Mouse (Mus musculus): ENCODE measurements around the gene Cant1. TPM values are rescaled to one million over a fixed set of nuclear protein-coding genes. Genes with fewer than 3 reads are reported as not detected.
A peak's percentile ranks its signal among the peaks of the same experiment; 100 is the strongest.

The Cant1 gene
- polyA plus RNA-seq, 1 experiment from 2014 or later: 9.9 TPM

DNA sequence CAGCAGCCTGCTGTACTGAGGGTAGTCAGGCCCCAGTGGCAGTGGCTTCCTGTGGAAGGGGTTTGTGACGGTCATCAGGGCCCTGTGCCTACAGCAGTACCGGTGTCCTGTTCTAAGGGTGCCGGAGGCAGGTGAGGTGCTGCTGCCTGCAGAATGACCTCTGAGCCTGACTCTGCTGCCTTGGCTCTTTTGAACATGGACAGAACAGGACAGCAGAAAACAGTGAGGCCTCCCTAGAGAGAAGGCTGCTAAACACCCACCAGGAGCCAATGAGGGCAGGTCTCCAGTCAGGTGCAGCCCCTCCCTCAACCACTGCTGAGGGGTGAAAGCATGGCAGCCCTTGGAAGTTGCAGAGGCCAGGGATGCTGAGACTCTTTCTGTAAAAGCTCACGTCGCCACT, 12.4 kb downstream of the Cant1 start:
- no peak overlapping the region for H3K9ac ChIP-seq
- no peaks in the 10 kb centered on the region for H3K9me3 ChIP-seq (replicated peaks)
- peaks cover 9% of the 10 kb centered on the region for H3K4me1 ChIP-seq (replicated peaks)
- no peaks in the 10 kb centered on the region for H3K27me3 ChIP-seq
- ATAC-seq (ENCODE audit: insufficient read depth): no peak
- H3K36me3 ChIP-seq (replicated peaks): peaks cover 38% of the 10 kb centered on the region
- no peak overlapping the region for H3K27ac ChIP-seq (replicated peaks)
- H3K4me3 ChIP-seq (replicated peaks): no peak overlapping the region
- H3K4me2 ChIP-seq: no peak overlapping the region
- 84% methylated on average over 5 of the region's 5 CpGs for whole genome bisulfite sequencing (ENCODE audit: insufficient replicate concordance)

DNA sequence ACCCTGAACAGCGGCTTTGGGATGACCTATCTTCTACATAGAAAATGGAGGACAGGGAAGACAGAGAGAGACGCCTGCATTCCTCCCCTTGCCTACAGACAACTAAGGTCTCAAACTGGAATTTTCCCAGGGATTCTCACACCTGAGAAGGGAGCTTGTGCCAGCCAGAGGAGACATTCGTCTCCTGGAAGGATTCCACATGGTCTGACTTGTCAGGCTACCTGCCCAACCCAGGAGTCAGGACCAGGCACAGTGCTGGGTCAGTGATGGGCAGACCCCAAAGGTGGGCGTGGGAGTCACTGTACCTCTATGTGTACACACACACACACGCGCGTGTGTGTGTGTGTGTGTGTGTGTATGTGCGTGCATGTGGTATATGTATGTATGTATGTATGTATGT, 13.6 kb downstream of the Cant1 start:
- ATAC-seq (ENCODE audit: insufficient read depth): no peak
- no peaks in the 10 kb centered on the region for H3K27me3 ChIP-seq
- H3K4me2 ChIP-seq: no peak overlapping the region
- H3K36me3 ChIP-seq (replicated peaks): peaks cover 26% of the 10 kb centered on the region; the same call in 1 of the 2 replicates
- no peak overlapping the region for H3K9ac ChIP-seq
- 75% methylated on average over 8 of the region's 8 CpGs for WGBS (ENCODE audit: insufficient replicate concordance)
- peaks cover 21% of the 10 kb centered on the region for H3K4me1 ChIP-seq (replicated peaks)
- H3K4me3 ChIP-seq (replicated peaks): no peak overlapping the region
- H3K27ac ChIP-seq (replicated peaks): no peak overlapping the region
- H3K9me3 ChIP-seq (replicated peaks): no peaks in the 10 kb centered on the region

DNA sequence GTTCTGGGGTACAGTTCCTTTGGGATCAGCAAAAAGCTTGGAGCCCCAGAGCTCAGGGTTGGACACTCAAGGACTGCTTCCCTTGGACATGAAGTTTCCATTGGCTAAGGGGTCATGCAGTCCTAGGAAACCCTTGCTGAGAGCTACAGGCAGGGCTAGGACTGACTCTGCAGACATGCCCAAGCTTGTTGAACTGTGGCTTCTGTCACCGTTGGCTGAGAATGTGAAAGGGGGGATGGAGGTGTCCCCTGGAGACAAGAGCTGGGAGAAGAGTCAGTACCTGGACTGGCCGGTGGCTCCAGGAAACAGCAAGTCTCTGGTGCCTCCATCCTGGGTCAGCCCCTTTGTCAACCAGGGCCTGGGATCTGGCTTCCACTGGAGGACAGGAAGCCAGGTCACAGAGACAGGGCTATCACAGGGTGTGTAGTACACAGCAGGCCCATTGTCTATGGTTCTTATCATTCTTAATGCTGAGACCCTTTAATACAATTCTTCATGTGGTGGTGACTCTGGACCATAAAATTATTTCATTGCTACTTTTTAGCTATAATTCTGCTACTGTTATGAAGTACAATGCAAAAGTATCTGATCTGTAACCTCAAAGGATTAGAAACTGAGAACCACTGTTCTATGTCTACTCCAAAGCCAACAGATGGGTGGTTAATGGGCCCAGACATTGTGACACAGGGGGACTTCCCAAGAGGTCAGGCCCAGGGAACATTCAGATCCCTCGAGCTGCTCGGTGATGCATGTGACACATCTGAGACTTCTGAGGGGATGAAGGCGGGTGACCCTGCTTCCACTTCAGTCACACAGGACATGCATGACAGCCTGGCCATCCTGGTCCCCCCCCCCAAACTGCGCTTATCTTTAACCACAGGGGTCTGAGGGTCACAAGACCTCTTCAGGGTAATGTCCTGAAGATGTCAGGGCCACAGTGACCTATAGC, 14.7 kb downstream of the Cant1 start:
- Histone ChIP-seq H3K9me3 (replicated peaks) (no peaks in the 10 kb centered on the region), H3K4me2 (no peak overlapping the region), H3K27ac (replicated peaks) (no peak overlapping the region), H3K27me3 (no peaks in the 10 kb centered on the region), H3K36me3 (replicated peaks) (peaks cover 18% of the 10 kb centered on the region; the same call in 1 of the 2 replicates), H3K9ac (no peak overlapping the region), H3K4me1 (replicated peaks) (peaks cover 32% of the 10 kb centered on the region), H3K4me3 (replicated peaks) (no peak overlapping the region)
- no peak for ATAC-seq (ENCODE audit: insufficient read depth)
- WGBS (ENCODE audit: insufficient replicate concordance): 72% methylated on average over 6 of the region's 6 CpGs

DNA sequence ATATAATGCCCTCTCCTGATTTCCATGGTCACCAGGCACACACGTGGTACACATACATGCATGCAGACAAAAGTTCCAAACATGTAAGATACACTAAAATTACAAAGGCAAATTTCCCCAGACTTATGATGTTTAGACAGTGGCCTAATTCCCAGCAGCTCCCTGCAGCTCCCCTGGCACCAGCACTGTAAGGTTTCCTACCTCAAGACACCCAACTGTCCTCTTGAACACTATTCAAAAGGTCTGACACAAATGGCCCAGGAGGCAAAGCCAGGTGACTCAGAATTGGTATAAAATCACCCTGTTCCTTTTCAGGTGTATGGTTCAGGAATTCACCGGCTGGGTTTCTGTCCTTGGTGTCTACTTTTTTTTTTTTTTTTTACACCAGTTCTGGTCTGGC, 15.7 kb downstream of the Cant1 start:
- Histone ChIP-seq H3K27me3 (no peaks in the 10 kb centered on the region), H3K36me3 (replicated peaks) (peaks cover 18% of the 10 kb centered on the region; the same call in 1 of the 2 replicates), H3K4me1 (replicated peaks) (peaks cover 35% of the 10 kb centered on the region), H3K4me2 (no peak overlapping the region), H3K4me3 (replicated peaks) (no peak overlapping the region), H3K9me3 (replicated peaks) (no peaks in the 10 kb centered on the region), H3K9ac (no peak overlapping the region), H3K27ac (replicated peaks) (no peak overlapping the region)
- 70% methylated on average over 2 of the region's 2 CpGs for WGBS (ENCODE audit: insufficient replicate concordance)
- no peak for ATAC-seq (ENCODE audit: insufficient read depth)

DNA sequence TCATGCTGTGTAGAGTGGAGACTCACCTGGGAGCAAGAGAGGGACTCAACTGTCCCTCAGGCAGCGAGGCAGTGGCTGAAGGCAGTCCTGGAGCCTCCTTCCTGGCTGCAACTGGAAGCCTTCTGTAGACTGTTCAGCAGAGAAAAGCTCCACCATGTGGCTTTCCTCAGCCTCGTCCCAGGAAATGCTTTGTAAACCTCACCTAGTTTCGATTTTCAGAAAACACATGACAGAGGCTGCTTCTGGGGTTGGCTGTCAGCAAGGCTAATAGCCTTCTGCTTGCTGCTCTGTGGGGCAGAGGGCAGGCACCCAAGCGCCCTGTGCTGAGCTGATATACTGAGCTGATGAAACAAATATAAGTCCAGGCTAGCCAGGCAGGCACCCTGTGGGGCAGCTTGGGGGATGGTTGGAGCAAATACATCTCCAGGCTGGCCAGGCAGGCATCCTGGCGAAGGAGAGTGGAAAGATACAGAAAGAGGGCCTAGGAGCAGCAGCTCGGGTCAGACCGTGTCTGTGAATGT, 17.1 kb downstream of the Cant1 start, which contains the start of gene Lgals3bp:
Gene Lgals3bp (minus strand): TSS at position 333 of the 521 bp plus-strand sequence.
- peak within 1 kb of the TSS; percentile 55 for H3K4me2 ChIP-seq
- peaks cover 8% of the 10 kb centered on the region; the same call in 1 of the 2 replicates for H3K36me3 ChIP-seq (replicated peaks)
- peak; percentile 78 for ATAC-seq (ENCODE audit: insufficient read depth)
- 0 out of 2 replicates have a peak within 1 kb of the TSS, but pooled peaks have one; percentile 4 for H3K9ac ChIP-seq
- H3K27ac ChIP-seq (replicated peaks): peak within 1 kb of the TSS; percentile 76
- H3K4me3 ChIP-seq (replicated peaks): peak within 1 kb of the TSS; percentile 34
- H3K4me1 ChIP-seq (replicated peaks): peaks cover 35% of the 10 kb centered on the region
- H3K27me3 ChIP-seq: no peaks in the 10 kb centered on the region
- H3K9me3 ChIP-seq (replicated peaks): no peaks in the 10 kb centered on the region
- 34% methylated on average over 7 of the region's 7 CpGs for WGBS (ENCODE audit: insufficient replicate concordance)

DNA sequence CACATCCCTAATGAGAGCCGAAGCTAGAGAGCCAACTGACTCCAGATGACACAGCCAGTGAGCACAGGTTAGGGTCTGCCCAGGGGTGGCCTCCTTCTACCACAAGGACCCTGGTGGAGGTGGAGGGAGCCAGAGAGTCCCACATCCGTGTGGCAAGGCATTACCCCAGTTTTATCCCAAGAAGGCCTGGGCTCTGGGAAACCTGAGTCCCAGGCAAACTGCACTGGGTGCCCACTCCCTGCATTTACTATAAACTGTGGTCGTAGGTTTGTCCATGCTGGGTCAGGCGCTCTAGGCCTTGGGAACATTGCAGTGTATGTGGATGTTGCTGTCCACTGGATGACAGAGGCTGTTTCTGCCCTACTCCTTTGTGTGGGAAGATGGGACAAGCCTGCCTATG, 17.7 kb downstream of the Cant1 start:
- Histone ChIP-seq H3K27ac (replicated peaks) (peak overlapping the region; percentile 68), H3K9ac (0 out of 2 replicates have a peak overlapping the region, but pooled peaks have one; percentile 4), H3K4me2 (peak overlapping the region; percentile 55), H3K36me3 (replicated peaks) (peaks cover 8% of the 10 kb centered on the region), H3K4me3 (replicated peaks) (peak overlapping the region; percentile 34), H3K9me3 (replicated peaks) (no peaks in the 10 kb centered on the region), H3K4me1 (replicated peaks) (peaks cover 35% of the 10 kb centered on the region), H3K27me3 (no peaks in the 10 kb centered on the region)
- ATAC-seq (ENCODE audit: insufficient read depth): peak; percentile 7; the same call in 1 of the 2 replicates
- WGBS (ENCODE audit: insufficient replicate concordance): 60% methylated on average over 4 of the region's 4 CpGs

DNA sequence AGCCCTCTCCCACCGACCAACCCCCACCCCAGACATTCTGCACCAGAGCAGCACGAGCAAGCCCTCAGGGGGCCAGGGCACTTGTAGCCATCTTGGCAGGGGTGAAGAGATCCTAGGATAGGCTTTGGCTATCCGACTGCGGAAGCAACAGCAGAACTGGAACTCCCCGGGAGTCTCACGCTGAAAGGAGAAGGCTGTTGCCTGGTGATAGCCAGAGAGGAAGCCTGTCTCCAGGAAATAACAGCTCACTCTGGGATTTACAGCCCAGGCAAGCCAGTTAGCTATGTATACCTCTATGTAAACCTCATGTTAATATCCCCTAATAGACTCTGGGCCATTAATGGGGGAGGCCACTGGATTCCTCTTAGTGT, 18.3 kb downstream of the Cant1 start:
- 10% methylated on average over 6 of the region's 6 CpGs for WGBS (ENCODE audit: insufficient replicate concordance)
- ATAC-seq (ENCODE audit: insufficient read depth): no peak
- H3K4me1 ChIP-seq (replicated peaks): peaks cover 35% of the 10 kb centered on the region
- H3K4me2 ChIP-seq: peak overlapping the region; percentile 55
- no peaks in the 10 kb centered on the region for H3K27me3 ChIP-seq
- peak overlapping the region; percentile 34 for H3K4me3 ChIP-seq (replicated peaks)
- H3K27ac ChIP-seq (replicated peaks): peak overlapping the region; percentile 51
- H3K9ac ChIP-seq: no peak overlapping the region
- no peaks in the 10 kb centered on the region for H3K9me3 ChIP-seq (replicated peaks)
- H3K36me3 ChIP-seq (replicated peaks): peaks cover 14% of the 10 kb centered on the region

DNA sequence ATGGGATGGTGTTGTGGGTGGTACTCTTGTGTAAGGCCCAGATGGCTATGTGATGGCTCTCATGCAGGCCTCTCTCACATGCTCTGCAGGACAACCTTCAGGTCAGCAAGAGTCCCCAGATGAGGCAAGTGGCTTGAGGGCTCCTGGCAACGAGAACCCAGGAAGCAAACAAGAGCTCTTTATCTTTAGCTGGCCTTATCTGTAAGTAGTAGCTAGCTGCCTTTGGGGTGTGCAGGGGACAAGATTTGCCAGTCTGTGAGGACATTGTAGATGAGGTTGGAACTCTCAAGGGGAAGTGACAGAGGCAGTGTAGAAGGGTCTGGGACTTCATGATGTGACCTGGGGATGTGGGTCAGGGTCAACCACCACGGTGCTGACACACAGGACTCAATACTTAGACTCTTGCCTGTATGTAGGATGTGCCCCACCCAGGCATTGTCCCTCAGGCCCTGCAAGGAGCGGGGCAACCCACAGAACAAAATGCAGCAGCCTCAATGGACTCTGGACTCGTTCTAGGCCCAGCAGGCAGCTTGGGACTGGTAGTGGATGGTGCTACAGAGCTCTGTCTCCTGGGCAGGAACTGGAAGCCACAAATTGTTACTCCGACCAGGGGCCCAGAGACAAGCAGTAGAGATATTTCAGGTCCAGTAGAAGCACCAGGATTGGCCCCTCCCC, 18.9 kb downstream of the Cant1 start:
- peaks cover 35% of the 10 kb centered on the region for H3K4me1 ChIP-seq (replicated peaks)
- no peaks in the 10 kb centered on the region for H3K9me3 ChIP-seq (replicated peaks)
- H3K36me3 ChIP-seq (replicated peaks): peaks cover 15% of the 10 kb centered on the region
- H3K4me2 ChIP-seq: peak overlapping the region; percentile 55
- 10% methylated on average over 5 of the region's 5 CpGs for WGBS (ENCODE audit: insufficient replicate concordance)
- H3K9ac ChIP-seq: no peak overlapping the region
- H3K27me3 ChIP-seq: no peaks in the 10 kb centered on the region
- H3K27ac ChIP-seq (replicated peaks): peak overlapping the region; percentile 51
- H3K4me3 ChIP-seq (replicated peaks): 0 out of 2 replicates have a peak overlapping the region, but pooled peaks have one; percentile 34
- peak; percentile 17; the same call in 1 of the 2 replicates for ATAC-seq (ENCODE audit: insufficient read depth)

DNA sequence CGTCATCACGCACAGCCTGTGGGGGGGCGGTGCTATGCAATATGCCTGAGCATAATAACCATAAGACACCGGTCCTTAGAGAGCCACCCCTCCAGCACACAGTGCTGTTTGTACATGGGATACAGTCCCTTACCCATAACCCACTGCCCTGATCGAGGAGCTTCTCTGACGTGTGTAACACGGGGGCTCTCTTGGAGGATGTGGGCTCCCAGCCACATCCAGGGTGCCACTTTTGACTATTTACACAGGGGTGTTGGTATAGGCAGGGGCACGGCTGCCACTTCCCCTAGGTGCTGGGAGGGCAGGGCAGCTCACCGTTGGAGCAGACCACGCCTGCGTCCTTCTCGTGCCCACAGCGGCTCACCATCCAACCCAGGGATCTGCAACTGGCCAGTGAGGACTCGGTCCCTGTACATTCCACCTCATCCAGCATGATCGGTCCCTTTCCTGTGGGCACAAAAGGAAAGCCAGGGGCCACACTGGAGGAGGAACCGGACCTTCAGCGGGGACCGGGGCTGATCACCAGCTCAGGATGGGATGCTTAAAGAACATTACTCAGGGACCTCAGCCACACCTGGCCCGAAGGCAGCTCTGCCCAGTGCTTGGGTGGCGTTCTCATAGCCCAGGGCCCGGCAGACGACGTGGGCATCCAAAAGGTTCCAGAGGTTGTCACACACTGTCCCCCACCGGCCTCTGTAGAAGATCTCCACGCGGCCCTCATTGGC, 20.9 kb downstream of the Cant1 start:
- peaks cover 35% of the 10 kb centered on the region for H3K4me1 ChIP-seq (replicated peaks)

DNA sequence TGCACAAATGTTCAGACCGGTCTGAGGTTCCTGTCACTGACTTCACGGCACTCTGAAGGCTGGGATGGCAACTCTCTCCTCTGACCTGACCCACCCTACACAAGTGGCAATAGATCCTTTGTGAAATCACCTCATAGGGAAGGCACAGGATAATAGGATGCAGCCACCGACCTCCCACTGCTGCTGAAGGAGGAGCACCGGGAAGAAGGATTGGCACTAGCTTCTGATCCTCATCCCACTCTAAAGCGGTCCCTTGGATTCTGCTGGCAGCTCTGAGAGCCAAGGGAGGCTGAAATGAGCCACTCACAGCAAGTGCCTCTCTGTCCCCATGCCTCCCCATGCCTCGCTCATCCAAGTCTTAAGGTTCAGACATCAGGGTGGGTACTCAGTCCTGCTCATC, 24.3 kb downstream of the Cant1 start:
- H3K27me3 ChIP-seq: no peaks in the 10 kb centered on the region
- H3K4me2 ChIP-seq: no peak overlapping the region
- H3K4me1 ChIP-seq (replicated peaks): peaks cover 6% of the 10 kb centered on the region
- ATAC-seq (ENCODE audit: insufficient read depth): no peak
- no peak overlapping the region for H3K27ac ChIP-seq (replicated peaks)
- H3K36me3 ChIP-seq (replicated peaks): peaks cover 15% of the 10 kb centered on the region
- WGBS (ENCODE audit: insufficient replicate concordance): 57% methylated on average over 6 of the region's 6 CpGs
- H3K4me3 ChIP-seq (replicated peaks): no peak overlapping the region
- no peak overlapping the region for H3K9ac ChIP-seq
- H3K9me3 ChIP-seq (replicated peaks): no peaks in the 10 kb centered on the region

More for the DNA sequence above, 20.9 kb downstream of the Cant1 start:
- Histone ChIP-seq H3K27ac (replicated peaks) (no peak overlapping the region), H3K4me3 (replicated peaks) (no peak overlapping the region), H3K36me3 (replicated peaks) (peaks cover 15% of the 10 kb centered on the region), H3K4me2 (no peak overlapping the region), H3K9me3 (replicated peaks) (no peaks in the 10 kb centered on the region), H3K9ac (no peak overlapping the region), H3K27me3 (no peaks in the 10 kb centered on the region)
- ATAC-seq (ENCODE audit: insufficient read depth): no peak
- 77% methylated on average over 26 of the region's 26 CpGs for WGBS (ENCODE audit: insufficient replicate concordance)

Data from liver, embryonic 15.5 days (tissue).